Mouse (Mus musculus) CH12.LX (cell line): Measurements from ENCODE around the gene Syt8. TPM values are rescaled to one million over a fixed set of nuclear protein-coding genes. Genes with fewer than 3 reads are reported as not detected.
"Not testable (repeated sequence)": the region's sequence is repeated elsewhere in the genome, so short reads cannot be mapped to it uniquely, and the experiment has no call there.

Experiments used
- DNase-seq: peaks from one replicate; pipeline ENCODE4 v3.0.0-alpha.2; 2013; ENCODE audit errors: extremely low read depth
- H3K27ac ChIP-seq: 2 replicates; pipeline ENCODE4 v1.5.1; 2012; ENCODE audit warnings: low read depth, mild to moderate bottlenecking, control low read depth, moderate library complexity; ENCODE audit not compliant: insufficient read depth
- H3K27me3 ChIP-seq: replicated peaks from 2 replicates; pipeline ENCODE3; 2012; ENCODE audit warnings: inconsistent platforms
- H3K36me3 ChIP-seq, 2 experiments: replicated peaks in 1 of 2; 2 replicates each; pipeline versions ENCODE3 to v1.6.1; 2012; ENCODE audit warnings: inconsistent platforms in 1 of 2, low read length in 1 of 2, mild to moderate bottlenecking in 1 of 2, mixed read lengths in 1 of 2, moderate library complexity in 1 of 2; ENCODE audit not compliant: control insufficient read depth in 1 of 2, insufficient read depth in 1 of 2
- H3K4me1 ChIP-seq, 2 experiments: 2 replicates each; pipeline ENCODE4 v1.6.1; 2012; ENCODE audit warnings: inconsistent platforms in 1 of 2, moderate library complexity in 1 of 2; ENCODE audit not compliant: insufficient read depth in 2 of 2, control insufficient read depth in 1 of 2
- H3K4me2 ChIP-seq: 2 replicates; pipeline ENCODE4 v1.6.1; 2012; ENCODE audit warnings: low read depth, mild to moderate bottlenecking, control low read depth; ENCODE audit not compliant: poor library complexity, insufficient read depth, severe bottlenecking
- H3K4me3 ChIP-seq, 3 experiments: fragments of 150-350 bp in 1 of 3; sonication (generic) in 1 of 3; replicated peaks in 1 of 3; 2 replicates each; pipeline versions ENCODE3 to v1.5.1; 2011 to 2012; ENCODE audit warnings: low read depth in 2 of 3, low read length in 2 of 3, mild to moderate bottlenecking in 2 of 3, moderate library complexity in 2 of 3, control low read depth in 1 of 3, improper control_type of control experiment in 1 of 3, inconsistent platforms in 1 of 3, mixed read lengths in 1 of 3; ENCODE audit not compliant: poor library complexity in 1 of 3
- H3K79me2 ChIP-seq: replicated peaks from 2 replicates; pipeline ENCODE4 v1.6.1; 2012; ENCODE audit warnings: mild to moderate bottlenecking, moderate library complexity; ENCODE audit not compliant: control insufficient read depth, poor library complexity, insufficient read depth, severe bottlenecking; ENCODE audit errors: extremely low read depth
- H3K9ac ChIP-seq: 2 replicates; pipeline ENCODE4 v1.6.1; 2012; ENCODE audit warnings: low read depth, mild to moderate bottlenecking, control low read depth, moderate library complexity; ENCODE audit not compliant: insufficient read depth
- H3K9me3 ChIP-seq: replicated peaks from 2 replicates; pipeline ENCODE3; 2012; ENCODE audit warnings: low read length, inconsistent platforms, mixed read lengths
- CHD2 ChIP-seq: IDR thresholded peaks from 2 replicates; pipeline ENCODE4 v1.6.1; 2011; ENCODE audit warnings: low read length, improper control_type of control experiment
- EP300 ChIP-seq: IDR thresholded peaks from 2 replicates; pipeline ENCODE4 v1.6.1; 2011; ENCODE audit warnings: low read length, improper control_type of control experiment
- HCFC1 ChIP-seq: IDR thresholded peaks from 2 replicates; pipeline ENCODE4 v1.6.1; 2012; ENCODE audit warnings: low read depth, mild to moderate bottlenecking, inconsistent platforms, low read length, improper control_type of control experiment
- IRF4 ChIP-seq: IDR thresholded peaks from 2 replicates; pipeline ENCODE4 v1.6.1; 2014; ENCODE audit warnings: low read depth, mild to moderate bottlenecking, inconsistent platforms, low read length, improper control_type of control experiment
- JUND ChIP-seq: conservative IDR thresholded peaks from 2 replicates; pipeline ENCODE4 v1.6.1; 2011; ENCODE audit warnings: low read depth, low read length, improper control_type of control experiment
- KAT2A ChIP-seq: IDR thresholded peaks from 2 replicates; pipeline ENCODE4 v1.6.1; 2012; ENCODE audit warnings: low read length, improper control_type of control experiment, inconsistent platforms; ENCODE audit not compliant: insufficient replicate concordance
- MAFK ChIP-seq: IDR thresholded peaks from 2 replicates; pipeline ENCODE4 v1.6.1; 2011; ENCODE audit warnings: low read length, improper control_type of control experiment; ENCODE audit not compliant: insufficient replicate concordance
- MAZ ChIP-seq: IDR thresholded peaks from 2 replicates; pipeline ENCODE4 v1.6.1; 2012; ENCODE audit warnings: low read depth, mild to moderate bottlenecking, inconsistent platforms, low read length, improper control_type of control experiment, moderate library complexity
- NRF1 ChIP-seq: IDR thresholded peaks from 2 replicates; pipeline ENCODE4 v1.6.1; 2014; ENCODE audit warnings: low read depth, mild to moderate bottlenecking, inconsistent platforms, low read length, improper control_type of control experiment, moderate library complexity
- POLR2AphosphoS2 ChIP-seq: IDR thresholded peaks from 2 replicates; pipeline ENCODE4 v1.6.1; 2011; ENCODE audit warnings: low read depth, low read length, improper control_type of control experiment
- SMC3 ChIP-seq: IDR thresholded peaks from 2 replicates; pipeline ENCODE4 v1.6.1; 2011; ENCODE audit warnings: low read depth, low read length, improper control_type of control experiment
- UBTF ChIP-seq: IDR thresholded peaks from 2 replicates; pipeline ENCODE4 v1.6.1; 2012; ENCODE audit warnings: low read depth, mild to moderate bottlenecking, inconsistent platforms, low read length, improper control_type of control experiment, moderate library complexity
- USF2 ChIP-seq: conservative IDR thresholded peaks from 2 replicates; pipeline ENCODE4 v1.6.1; 2011; ENCODE audit warnings: low read depth, low read length, improper control_type of control experiment
- ZMIZ1 ChIP-seq: IDR thresholded peaks from 2 replicates; pipeline ENCODE4 v1.6.1; 2012; ENCODE audit warnings: low read depth, mild to moderate bottlenecking, inconsistent platforms, low read length, improper control_type of control experiment
- ZNF384 ChIP-seq: IDR thresholded peaks from 2 replicates; pipeline ENCODE4 v1.6.1; 2012; ENCODE audit warnings: low read depth, low read length, improper control_type of control experiment, inconsistent platforms
- dilution Hi-C: fragments of 300-500 bp; cut with MboI; formaldehyde crosslinking; loops from 2 replicates; pipeline ENCODE4 v1.14.3; 2020; ENCODE audit warnings: low sequenced_read_pairs; ENCODE audit not compliant: extremely low pct_unique_long_range_greater_than_20kb, extremely low pct_ligation_motif_present
- in situ Hi-C: fragments of 300-500 bp; cut with MboI; formaldehyde crosslinking; loops from 3 replicates; pipeline ENCODE4 v1.14.3; 2019; ENCODE audit warnings: low sequenced_read_pairs, low pct_ligation_motif_present, low pct_unique_long_range_greater_than_20kb, mixed read lengths
- polyA plus RNA-seq: library from polyadenylated mRNA; unstranded; fragments of >175 nt; gene quantifications from 2 replicates; pipeline ENCODE4 v1.2.1, GENCODE M21; 2012; ENCODE audit warnings: low read depth; ENCODE audit not compliant: insufficient read length
- total RNA-seq, 2 experiments: library from RNA; depleted of rRNA; stranded (reverse); fragments of 300-350 nt in 1 of 2; fragments of >200 nt in 1 of 2; gene quantifications; 2 replicates each; pipeline ENCODE4 v1.2.3; 2012 to 2014

The Syt8 gene
- total and polyA plus RNA-seq, 3 experiments = not detected

- Histone ChIP-seq H3K36me3 (no peaks in the 10 kb centered on the region), H3K4me1 (peaks cover 11 to 27% of the 10 kb centered on the region in 2 experiments), H3K4me3 (no peak overlapping the region), H3K4me2 (no peak overlapping the region), H3K9me3 (no peaks in the 10 kb centered on the region), H3K9ac (no peak overlapping the region), H3K27ac (no peak overlapping the region), H3K27me3 (no peaks in the 10 kb centered on the region), H3K79me2 (no peaks in the 10 kb centered on the region)
- DNase-seq = no peak
- dilution Hi-C loops = no loop called here
- TF ChIP-seq MAZ (no peak), CHD2 (no peak), JUND (no peak), NRF1 (no peak), EP300 (no peak), HCFC1 (no peak), KAT2A (no peak), IRF4 (no peak), SMC3 (no peak), POLR2AphosphoS2 (no peak), UBTF (no peak)
- in situ Hi-C loops = no loop called here
Observed at GRCm38 (mm10) chr7:142400112-142400749, 34.4 kb upstream of the Syt8 start.

- Histone ChIP-seq H3K27me3 (no peaks in the 10 kb centered on the region), H3K4me3 (no peak overlapping the region), H3K4me1 (peaks cover 11 to 27% of the 10 kb centered on the region in 2 experiments), H3K79me2 (no peaks in the 10 kb centered on the region)
- dilution Hi-C loops = no loop called here
- no peak for TF ChIP-seq MAFK
- TF ChIP-seq USF2 = no peak
- TF ChIP-seq, all 38 proteins: peak for 0
- in situ Hi-C loops = no loop called here
- H3K9ac ChIP-seq = no peak overlapping the region
- no peak overlapping the region for H3K4me2 ChIP-seq
- H3K9me3 ChIP-seq = no peaks in the 10 kb centered on the region
- H3K36me3 ChIP-seq = no peaks in the 10 kb centered on the region
- H3K27ac ChIP-seq = no peak overlapping the region
- no peak for DNase-seq
Observed at GRCm38 (mm10) chr7:142400750-142401142, 33.9 kb upstream of the Syt8 start.

- Histone ChIP-seq H3K27me3 (no peaks in the 10 kb centered on the region), H3K4me1 (peaks cover 5 to 13% of the 10 kb centered on the region in 2 experiments), H3K36me3 (no peaks in the 10 kb centered on the region), H3K9ac (no peak overlapping the region), H3K27ac (no peak overlapping the region), H3K79me2 (no peaks in the 10 kb centered on the region), H3K9me3 (no peaks in the 10 kb centered on the region), H3K4me2 (no peak overlapping the region), H3K4me3 (no peak overlapping the region)
- dilution Hi-C loops = no loop called here
- TF ChIP-seq ZMIZ1 = no peak
- TF ChIP-seq POLR2AphosphoS2 = no peak
- no peak for TF ChIP-seq ZNF384
- in situ Hi-C loops = no loop called here
- DNase-seq = no peak
Observed at GRCm38 (mm10) chr7:142403591-142403990, 31.1 kb upstream of the Syt8 start.

- in situ Hi-C loops, H3K27ac ChIP-seq, H3K9me3 ChIP-seq, H3K4me2 ChIP-seq, H3K4me1 ChIP-seq, H3K4me3 ChIP-seq, H3K79me2 ChIP-seq, DNase-seq, H3K36me3 ChIP-seq, H3K27me3 ChIP-seq, H3K9ac ChIP-seq, dilution Hi-C loops: not testable (repeated sequence)
Observed at GRCm38 (mm10) chr7:142405134-142405533, 29.5 kb upstream of the Syt8 start.
